Mouse (Mus musculus) leukemia stem cell, adult 10-12 weeks (primary cell): ENCODE measurements around the gene Atp6v0a4. TPM values are rescaled to one million over a fixed set of nuclear protein-coding genes. Genes with fewer than 3 reads are reported as not detected.

Experiments used
- polyA plus RNA-seq: library from polyadenylated mRNA; stranded (reverse); fragments of >175 nt; gene quantifications from 2 replicates; pipeline ENCODE4 v1.2.3, GENCODE M21; 2012; ENCODE audit warnings: low replicate concordance

Atp6v0a4 gene
- polyA plus RNA-seq: 0.07 TPM in 1 of 2 replicates, not detected in the other

GRCm38 (mm10) chr6:38124207-38124835, at the start of gene Atp6v0a4:
Gene Atp6v0a4, minus strand, starts transcription at chr6:38124586.

DNA sequence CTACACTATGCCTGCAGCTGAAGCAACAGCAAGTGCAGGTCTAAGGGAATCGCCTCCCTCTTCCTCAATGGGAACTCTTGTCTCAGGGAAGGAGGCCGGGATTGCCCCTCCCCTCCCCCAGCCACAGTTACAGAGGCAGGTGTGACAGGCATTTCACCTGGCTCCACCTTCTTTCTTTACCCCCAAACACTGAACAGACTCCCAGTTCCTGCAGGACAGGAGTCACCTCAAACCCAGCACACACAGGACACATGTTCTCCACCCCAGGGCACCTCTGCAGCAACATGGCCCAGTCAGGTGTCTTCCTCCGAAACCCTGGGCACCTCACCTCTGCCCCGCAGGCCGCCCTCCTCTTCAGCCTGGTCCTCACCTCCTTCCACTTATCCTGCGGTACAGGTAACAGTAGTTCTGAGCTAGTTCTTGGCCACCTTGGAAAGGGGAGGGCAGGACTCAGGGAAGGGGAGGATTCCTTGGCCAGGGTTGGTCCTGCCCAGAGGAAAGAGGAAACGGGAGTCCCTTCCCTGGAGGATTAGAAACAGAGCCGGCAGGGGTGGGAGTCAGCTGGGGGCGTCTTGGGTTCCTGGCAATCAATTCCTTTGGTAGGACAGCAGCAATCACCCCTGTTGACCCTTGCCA, 15.1 kb downstream of the Atp6v0a4 start, which contains the start of gene Tmem213:
Gene Tmem213, plus strand, starts transcription at position 96 of the 636 bp plus-strand sequence.

GRCm38 (mm10) chr6:38046838-38047237, 77.5 kb downstream of the Atp6v0a4 start, which contains the start of gene Svopl:
Gene Svopl, minus strand, starts transcription at chr6:38046996.

Other genes starting within 250 kb of the Atp6v0a4 start
- not detected in 2 replicates for gene Svopl, start 77.6 kb downstream of the Atp6v0a4 start, polyA plus RNA-seq
- gene Tmem213, start 15.3 kb downstream of the Atp6v0a4 start, polyA plus RNA-seq: not detected in 2 replicates
- 0.18 and 0.19 TPM in 2 replicates for gene D630045J12Rik, start 129.4 kb upstream of the Atp6v0a4 start, polyA plus RNA-seq
- gene Zc3hav1l, start 174.7 kb upstream of the Atp6v0a4 start, polyA plus RNA-seq: 0.92 and 1.5 TPM in 2 replicates
- 16.8 and 35.5 TPM in 2 replicates for gene Zc3hav1, start 230.0 kb upstream of the Atp6v0a4 start, polyA plus RNA-seq